9 mouse cellular contexts compared by ENCODE assay signal in genomic region chr4:154506774-154507435, GRCm38 (mm10).
A peak's percentile ranks its signal among the peaks of the same experiment; 100 is the strongest.
DNase-seq lines count a peak whose midpoint lies in the region; ATAC-seq lines count a peak whose summit lies in the region.
"Had no signal": no experiment of that assay in that cellular context is flagged by ENCODE, and none has a peak within 500 bp of the region (broad histone marks: within the 10 kb centered on the region; RNA-seq: fewer than 3 reads in every experiment).

No protein-coding gene starts in this region.

- H3K9me3 ChIP-seq in hindbrain, embryonic 10.5 days: no peaks in the 10 kb centered on the region
- no peaks in the 10 kb centered on the region for H3K9me3 ChIP-seq in midbrain, embryonic 11.5 days (ENCODE audit: control insufficient read depth, low read length)
- H3K9me3 ChIP-seq: limb, embryonic 15.5 days had no signal

- 6% methylated on average over 20 of the region's 20 CpGs for WGBS in hindbrain, embryonic 10.5 days
- 7% methylated on average over 20 of the region's 20 CpGs for WGBS in midbrain, embryonic 11.5 days

- peak overlapping the region; percentile 33 for H3K4me2 ChIP-seq in midbrain, embryonic 11.5 days
- H3K4me2 ChIP-seq: limb, embryonic 15.5 days had no signal

- DNase-seq in left cerebral cortex, adult 18-20 months (ENCODE audit: low spot score in 2 of 2): peak; percentile 28 to 49
- no peak for DNase-seq in left cerebral cortex, adult 11 months (ENCODE audit: low spot score)
- peak; percentile 67 for DNase-seq in hindbrain, embryonic 10.5 days (ENCODE audit: low spot score)
- DNase-seq in midbrain, embryonic 11.5 days (ENCODE audit: low spot score, missing footprints): peak; percentile 90
- peak; percentile 13 for DNase-seq in telencephalon, adult 2 months (ENCODE audit: low read depth, low spot score)
- no peak for DNase-seq in gastrocnemius, adult 18-20 months (ENCODE audit: low spot score)
- DNase-seq in urinary bladder, postnatal 4 days (ENCODE audit: low spot score in 2 of 2): no peak

- peak overlapping the region; percentile 34 for H3K4me3 ChIP-seq in hindbrain, embryonic 10.5 days
- H3K4me3 ChIP-seq in midbrain, embryonic 11.5 days (ENCODE audit: low read depth, low read length): no peak overlapping the region
- H3K4me3 ChIP-seq: limb, embryonic 15.5 days had no signal

- peak; percentile 49; the same call in 1 of the 2 replicates for ATAC-seq in midbrain, embryonic 11.5 days (ENCODE audit: low FRiP score)
- ATAC-seq in monocyte, adult 5-6 weeks (replicated peaks; ENCODE audit: insufficient number of reproducible peaks, low FRiP score, low TSS enrichment, poor library complexity, severe bottlenecking): no peak

- H3K9ac ChIP-seq in midbrain, embryonic 11.5 days (ENCODE audit: low read length): 0 out of 2 replicates have a peak overlapping the region, but pooled peaks have one; percentile 5
- H3K9ac ChIP-seq: limb, embryonic 15.5 days had no signal

- H3K27me3 ChIP-seq in hindbrain, embryonic 10.5 days (ENCODE audit: insufficient read depth, poor library complexity, severe bottlenecking): peaks cover 97% of the 10 kb centered on the region
- peaks cover 52% of the 10 kb centered on the region for H3K27me3 ChIP-seq in midbrain, embryonic 11.5 days (ENCODE audit: control insufficient read depth, insufficient read depth, low read length)

- no peaks in the 10 kb centered on the region for H3K36me3 ChIP-seq in hindbrain, embryonic 10.5 days
- H3K36me3 ChIP-seq in midbrain, embryonic 11.5 days (ENCODE audit: control insufficient read depth, insufficient read depth, low read length): no peaks in the 10 kb centered on the region
- H3K36me3 ChIP-seq: limb, embryonic 15.5 days had no signal

- H3K4me1 ChIP-seq in hindbrain, embryonic 10.5 days (replicated peaks): peaks cover 79% of the 10 kb centered on the region
- peaks cover 48% of the 10 kb centered on the region for H3K4me1 ChIP-seq in midbrain, embryonic 11.5 days (ENCODE audit: control insufficient read depth, insufficient read depth, low read length)

- peak overlapping the region; percentile 76 for H3K27ac ChIP-seq in hindbrain, embryonic 10.5 days
- H3K27ac ChIP-seq in midbrain, embryonic 11.5 days (ENCODE audit: low read depth, low read length): no peak overlapping the region
- H3K27ac ChIP-seq: limb, embryonic 15.5 days had no signal

Comparison
In these comparisons a context has a peak if more than half of its experiments do, and no peak if none do; other contexts are left out.
1. DNase-seq: peak in left cerebral cortex, adult 18-20 months (2 of 2), hindbrain, embryonic 10.5 days (single experiment), midbrain, embryonic 11.5 days (single experiment) and telencephalon, adult 2 months (single experiment); none in left cerebral cortex, adult 11 months (single experiment), gastrocnemius, adult 18-20 months (single experiment) and urinary bladder, postnatal 4 days (0 of 2).